Mouse (Mus musculus): ENCODE measurements around the gene Gm13698.
"Not testable (repeated sequence)": the region's sequence is repeated elsewhere in the genome, so short reads cannot be mapped to it uniquely, and the experiment has no call there.

Gene Gm13698

DNA sequence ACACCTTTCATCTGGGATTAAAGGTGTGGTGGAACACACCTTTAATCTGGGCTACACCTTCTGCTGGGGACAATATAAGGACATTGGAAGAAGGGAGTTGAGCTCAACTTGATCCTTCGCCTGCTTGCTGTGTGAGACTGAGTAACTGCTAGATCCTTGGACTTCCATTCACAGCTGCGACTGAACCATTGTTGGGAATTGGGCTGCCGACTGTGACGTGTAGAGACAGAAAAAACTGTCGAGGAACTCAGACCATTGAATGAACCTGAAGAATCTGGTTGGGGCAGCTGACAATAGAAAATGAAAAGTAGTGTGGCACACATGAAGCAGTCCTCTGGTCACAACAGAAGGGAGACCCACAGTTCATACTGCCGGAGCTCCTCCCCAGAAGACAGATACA is at the start of gene Gm13698:
Gene Gm13698, plus strand, starts transcription at position 301 of the 400 bp plus-strand sequence.
- DNase-seq: not testable (repeated sequence)

DNA sequence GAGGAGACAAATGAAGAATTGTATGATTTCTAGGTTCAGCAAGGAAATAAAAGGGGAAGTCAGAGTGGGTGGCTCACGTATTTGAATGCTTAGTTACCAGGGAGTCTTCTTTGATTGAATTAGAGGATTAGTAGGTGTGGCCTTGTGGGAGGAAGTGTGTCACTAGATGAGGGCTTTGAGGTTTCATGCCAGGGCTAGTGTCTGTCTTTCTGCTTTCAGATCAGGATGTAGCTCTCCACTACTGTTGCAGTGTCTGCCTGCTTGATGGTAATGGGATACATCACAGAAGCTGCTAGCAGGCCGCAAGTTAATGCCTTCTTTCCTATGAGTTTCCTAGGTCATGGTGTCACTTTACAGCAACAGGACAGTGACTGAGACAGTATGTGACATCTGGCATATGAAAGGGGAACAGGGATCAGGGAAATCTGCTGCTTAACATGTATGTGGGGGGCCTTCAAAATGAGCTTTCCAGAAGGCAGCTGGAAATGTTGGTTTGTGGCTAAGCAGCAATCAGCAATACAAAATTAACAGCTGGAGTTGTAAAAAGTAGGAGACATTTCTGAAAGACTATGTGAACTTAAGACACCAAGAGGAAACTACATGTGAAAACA is 25.9 kb upstream of the Gm13698 start:
- no peak for DNase-seq

DNA sequence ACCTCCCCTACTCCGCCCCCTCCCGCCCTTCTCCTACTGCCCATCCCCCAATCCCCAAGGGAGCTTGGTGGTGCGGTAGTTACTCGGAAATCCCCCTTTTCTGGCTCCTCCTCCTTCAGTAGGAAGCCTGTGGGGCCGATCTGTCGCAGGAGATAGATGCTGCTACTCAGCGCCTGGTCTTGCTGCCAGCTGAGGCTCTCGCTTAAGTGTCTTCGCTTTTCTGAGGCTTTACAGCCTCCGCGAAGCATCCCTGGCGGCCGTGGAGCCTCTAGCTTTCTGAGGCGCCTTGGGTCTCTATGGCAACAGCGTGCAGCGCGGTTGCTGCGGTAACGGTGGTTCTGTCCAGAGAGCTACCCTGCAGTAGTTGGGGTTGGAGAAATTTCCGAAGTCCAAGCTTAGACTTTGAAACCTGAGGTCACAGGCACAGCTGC is 14.5 kb upstream of the Gm13698 start, which contains the start of gene Zswim2:
Gene Zswim2, minus strand, starts transcription at position 298 of the 431 bp plus-strand sequence.
- DNase-seq: peak; percentile 67 to 76

DNA sequence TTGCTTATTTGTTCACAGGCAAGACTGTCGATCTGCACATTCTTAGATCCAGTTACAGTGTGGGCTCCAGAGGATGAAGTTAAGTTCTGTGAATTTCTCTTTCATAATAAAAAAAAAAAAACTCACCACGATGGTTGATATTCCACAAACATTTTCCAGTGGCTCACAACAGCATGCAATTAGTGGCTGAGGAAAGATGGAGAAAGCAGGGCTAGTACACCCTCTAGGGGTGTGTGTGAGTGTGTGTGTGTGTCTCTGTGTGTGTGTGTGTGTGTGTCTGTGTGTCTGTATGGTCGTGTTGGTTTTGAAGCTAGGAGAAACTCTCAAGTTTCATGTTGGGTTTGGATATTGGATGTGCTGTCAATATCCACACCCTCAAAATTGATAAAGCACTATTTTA is 14.1 kb upstream of the Gm13698 start:
- DNase-seq: peak in 1 of 2 experiments; percentile 2

DNA sequence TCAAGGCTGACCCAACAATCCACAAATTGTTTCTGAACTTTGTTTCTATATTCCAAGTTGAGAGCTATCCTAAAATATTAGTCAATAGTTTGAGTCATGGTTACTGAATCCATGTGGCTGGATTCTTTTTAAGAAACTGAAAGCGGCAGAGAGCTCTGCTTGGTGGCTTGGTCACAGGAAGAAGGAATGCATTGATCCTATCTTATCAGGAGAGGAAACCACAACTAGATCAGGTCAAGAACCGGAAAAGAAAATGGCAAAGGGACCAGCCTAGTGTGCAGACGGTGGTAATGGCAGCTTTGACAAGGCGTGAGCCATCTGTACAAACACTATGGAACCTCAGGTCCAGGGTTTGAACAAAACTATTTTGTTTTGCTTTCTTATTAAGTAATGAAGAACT is 13.7 kb upstream of the Gm13698 start:
- DNase-seq: no peak

DNA sequence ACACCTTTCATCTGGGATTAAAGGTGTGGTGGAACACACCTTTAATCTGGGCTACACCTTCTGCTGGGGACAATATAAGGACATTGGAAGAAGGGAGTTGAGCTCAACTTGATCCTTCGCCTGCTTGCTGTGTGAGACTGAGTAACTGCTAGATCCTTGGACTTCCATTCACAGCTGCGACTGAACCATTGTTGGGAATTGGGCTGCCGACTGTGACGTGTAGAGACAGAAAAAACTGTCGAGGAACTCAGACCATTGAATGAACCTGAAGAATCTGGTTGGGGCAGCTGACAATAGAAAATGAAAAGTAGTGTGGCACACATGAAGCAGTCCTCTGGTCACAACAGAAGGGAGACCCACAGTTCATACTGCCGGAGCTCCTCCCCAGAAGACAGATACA is 5.7 kb downstream of the Gm13698 start, which contains the start of gene Gm13693:
Gene Gm13693, plus strand, starts transcription at position 301 of the 400 bp plus-strand sequence.
- DNase-seq: not testable (repeated sequence)

DNA sequence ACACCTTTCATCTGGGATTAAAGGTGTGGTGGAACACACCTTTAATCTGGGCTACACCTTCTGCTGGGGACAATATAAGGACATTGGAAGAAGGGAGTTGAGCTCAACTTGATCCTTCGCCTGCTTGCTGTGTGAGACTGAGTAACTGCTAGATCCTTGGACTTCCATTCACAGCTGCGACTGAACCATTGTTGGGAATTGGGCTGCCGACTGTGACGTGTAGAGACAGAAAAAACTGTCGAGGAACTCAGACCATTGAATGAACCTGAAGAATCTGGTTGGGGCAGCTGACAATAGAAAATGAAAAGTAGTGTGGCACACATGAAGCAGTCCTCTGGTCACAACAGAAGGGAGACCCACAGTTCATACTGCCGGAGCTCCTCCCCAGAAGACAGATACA is 11.5 kb downstream of the Gm13698 start, which contains the start of gene Gm13695:
Gene Gm13695, plus strand, starts transcription at position 301 of the 400 bp plus-strand sequence.
- not testable (repeated sequence) for DNase-seq

DNA sequence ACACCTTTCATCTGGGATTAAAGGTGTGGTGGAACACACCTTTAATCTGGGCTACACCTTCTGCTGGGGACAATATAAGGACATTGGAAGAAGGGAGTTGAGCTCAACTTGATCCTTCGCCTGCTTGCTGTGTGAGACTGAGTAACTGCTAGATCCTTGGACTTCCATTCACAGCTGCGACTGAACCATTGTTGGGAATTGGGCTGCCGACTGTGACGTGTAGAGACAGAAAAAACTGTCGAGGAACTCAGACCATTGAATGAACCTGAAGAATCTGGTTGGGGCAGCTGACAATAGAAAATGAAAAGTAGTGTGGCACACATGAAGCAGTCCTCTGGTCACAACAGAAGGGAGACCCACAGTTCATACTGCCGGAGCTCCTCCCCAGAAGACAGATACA is 17.3 kb downstream of the Gm13698 start, which contains the start of gene Gm13696:
Gene Gm13696, plus strand, starts transcription at position 301 of the 400 bp plus-strand sequence.
- DNase-seq: not testable (repeated sequence)

DNA sequence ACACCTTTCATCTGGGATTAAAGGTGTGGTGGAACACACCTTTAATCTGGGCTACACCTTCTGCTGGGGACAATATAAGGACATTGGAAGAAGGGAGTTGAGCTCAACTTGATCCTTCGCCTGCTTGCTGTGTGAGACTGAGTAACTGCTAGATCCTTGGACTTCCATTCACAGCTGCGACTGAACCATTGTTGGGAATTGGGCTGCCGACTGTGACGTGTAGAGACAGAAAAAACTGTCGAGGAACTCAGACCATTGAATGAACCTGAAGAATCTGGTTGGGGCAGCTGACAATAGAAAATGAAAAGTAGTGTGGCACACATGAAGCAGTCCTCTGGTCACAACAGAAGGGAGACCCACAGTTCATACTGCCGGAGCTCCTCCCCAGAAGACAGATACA is 23.1 kb downstream of the Gm13698 start, which contains the start of gene Gm13694:
Gene Gm13694, plus strand, starts transcription at position 301 of the 400 bp plus-strand sequence.
- not testable (repeated sequence) for DNase-seq

DNA sequence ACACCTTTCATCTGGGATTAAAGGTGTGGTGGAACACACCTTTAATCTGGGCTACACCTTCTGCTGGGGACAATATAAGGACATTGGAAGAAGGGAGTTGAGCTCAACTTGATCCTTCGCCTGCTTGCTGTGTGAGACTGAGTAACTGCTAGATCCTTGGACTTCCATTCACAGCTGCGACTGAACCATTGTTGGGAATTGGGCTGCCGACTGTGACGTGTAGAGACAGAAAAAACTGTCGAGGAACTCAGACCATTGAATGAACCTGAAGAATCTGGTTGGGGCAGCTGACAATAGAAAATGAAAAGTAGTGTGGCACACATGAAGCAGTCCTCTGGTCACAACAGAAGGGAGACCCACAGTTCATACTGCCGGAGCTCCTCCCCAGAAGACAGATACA is 28.9 kb downstream of the Gm13698 start, which contains the start of gene Gm13697:
Gene Gm13697, plus strand, starts transcription at position 301 of the 400 bp plus-strand sequence.
- DNase-seq: not testable (repeated sequence)

DNA sequence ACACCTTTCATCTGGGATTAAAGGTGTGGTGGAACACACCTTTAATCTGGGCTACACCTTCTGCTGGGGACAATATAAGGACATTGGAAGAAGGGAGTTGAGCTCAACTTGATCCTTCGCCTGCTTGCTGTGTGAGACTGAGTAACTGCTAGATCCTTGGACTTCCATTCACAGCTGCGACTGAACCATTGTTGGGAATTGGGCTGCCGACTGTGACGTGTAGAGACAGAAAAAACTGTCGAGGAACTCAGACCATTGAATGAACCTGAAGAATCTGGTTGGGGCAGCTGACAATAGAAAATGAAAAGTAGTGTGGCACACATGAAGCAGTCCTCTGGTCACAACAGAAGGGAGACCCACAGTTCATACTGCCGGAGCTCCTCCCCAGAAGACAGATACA is 34.8 kb downstream of the Gm13698 start, which contains the start of gene Gm13691:
Gene Gm13691, plus strand, starts transcription at position 301 of the 400 bp plus-strand sequence.
- not testable (repeated sequence) for DNase-seq

DNA sequence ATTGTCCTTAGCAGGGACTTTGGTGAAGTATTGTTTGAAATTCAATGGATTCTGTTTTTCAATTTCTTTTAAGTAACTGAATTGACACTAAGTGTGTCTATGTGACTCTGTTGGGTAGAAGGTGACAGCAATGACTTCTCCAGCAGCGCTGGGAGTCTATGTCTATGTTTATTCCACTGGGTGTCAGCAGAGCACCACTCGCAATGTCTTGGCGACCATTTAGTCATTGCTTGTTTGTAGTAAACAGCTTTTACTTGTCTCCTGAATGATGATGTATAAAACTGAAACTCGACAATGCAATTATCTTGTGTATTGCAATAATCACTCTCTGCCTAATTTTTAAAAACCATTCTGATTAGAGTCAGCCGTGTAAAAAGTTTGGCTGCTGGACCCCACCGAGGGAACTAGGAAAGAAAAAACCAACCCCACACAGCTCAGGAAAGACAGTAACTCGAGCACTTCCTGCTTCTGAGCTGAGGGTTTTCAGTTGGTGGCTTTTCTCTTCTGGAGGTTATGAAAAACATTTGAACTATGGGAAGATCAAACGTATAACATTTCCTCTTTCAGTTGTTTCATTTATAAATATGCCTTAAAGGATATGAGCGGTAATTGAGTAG is 38.3 kb downstream of the Gm13698 start:
- DNase-seq: not testable (repeated sequence)

DNA sequence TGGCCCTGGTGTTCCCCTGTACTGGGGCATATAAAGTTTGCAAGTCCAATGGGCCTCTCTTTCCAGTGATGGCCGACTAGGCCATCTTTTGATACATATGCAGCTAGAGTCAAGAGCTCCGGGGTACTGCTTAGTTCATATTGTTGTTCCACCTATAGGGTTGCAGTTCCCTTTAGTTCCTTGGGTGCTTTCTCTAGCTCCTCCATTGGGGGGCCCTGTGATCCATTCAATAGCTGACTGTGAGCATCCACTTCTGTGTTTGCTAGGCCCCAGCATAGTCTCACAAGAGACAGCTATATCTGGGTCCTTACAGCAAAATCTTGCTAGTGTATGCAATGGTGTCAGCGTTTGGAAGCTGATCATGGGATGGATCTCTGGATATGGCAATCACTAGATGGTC is 39.0 kb downstream of the Gm13698 start:
- not testable (repeated sequence) for DNase-seq
